26 mouse cellular contexts compared by ENCODE assay signal in the genomic region with DNA sequence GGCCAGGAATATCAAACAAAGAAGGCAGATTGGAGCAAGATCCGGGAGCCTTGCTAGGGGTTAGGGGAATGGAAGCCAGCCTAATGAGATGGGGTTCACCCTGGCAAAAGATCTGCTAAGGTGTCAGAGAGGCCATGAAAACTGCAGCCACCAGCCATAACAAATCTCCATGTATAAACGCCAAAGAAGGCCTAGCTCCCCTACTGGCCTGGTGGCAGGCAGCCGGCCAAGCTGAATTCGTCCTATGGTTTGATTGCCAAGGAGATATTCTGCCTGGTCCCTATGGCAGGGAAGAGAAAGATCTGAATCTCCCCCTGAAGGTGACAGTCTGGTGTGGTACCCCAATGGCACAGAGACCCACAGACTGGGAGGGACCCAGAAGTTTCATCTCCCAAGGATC.
A peak's percentile ranks its signal among the peaks of the same experiment; 100 is the strongest.
DNase-seq lines count a peak whose midpoint lies in the region; ATAC-seq and TF ChIP-seq lines count a peak whose summit lies in the region.
"Had no signal": no experiment of that assay in that cellular context is flagged by ENCODE, and none has a peak within 500 bp of the region (broad histone marks: within the 10 kb centered on the region; RNA-seq: fewer than 3 reads in every experiment).

No protein-coding gene starts in this region.

- H3K27ac ChIP-seq in midbrain, postnatal 0 days (ENCODE audit: low read depth, low read length): no peak overlapping the region
- H3K27ac ChIP-seq in midbrain, embryonic 10.5 days (replicated peaks): no peak overlapping the region
- H3K27ac ChIP-seq in cerebellum, adult 2 months (ENCODE audit: insufficient read depth, low read length): peak overlapping the region; percentile 51
- H3K27ac ChIP-seq: forebrain, embryonic 13.5 days; heart, adult 2 months; hindbrain, embryonic 14.5 days; limb, embryonic 10.5 days; limb, embryonic 15.5 days; liver, embryonic 13.5 days; macrophage; neural tube, embryonic 15.5 days had no signal

- no peak overlapping the region for H3K9ac ChIP-seq in midbrain, postnatal 0 days (replicated peaks; ENCODE audit: low read length, poor library complexity, severe bottlenecking)
- H3K9ac ChIP-seq: forebrain, embryonic 13.5 days; heart, embryonic 12.5 days; hindbrain, embryonic 14.5 days; limb, embryonic 15.5 days; liver, embryonic 13.5 days; neural tube, embryonic 15.5 days had no signal

- no peak for TF ChIP-seq CTCF in midbrain, postnatal 0 days (IDR thresholded peaks at IDR 0.05)
- no peak; the same call in 1 of the 2 replicates for TF ChIP-seq CTCF in cerebellum, adult 2 months (IDR thresholded peaks at IDR 0.05; ENCODE audit: borderline replicate concordance, insufficient read depth, low read depth, low read length)

- no peak for TF ChIP-seq POLR2A in cerebellum, adult 2 months (IDR thresholded peaks at IDR 0.05; ENCODE audit: borderline replicate concordance, insufficient read depth, low read length)

- WGBS in midbrain, postnatal 0 days: 71% methylated on average over 4 of the region's 4 CpGs
- 87% methylated on average over 4 of the region's 4 CpGs for WGBS in midbrain, embryonic 10.5 days
- 8% methylated on average over 4 of the region's 4 CpGs for WGBS in cerebellum, adult 2 months

- no peak overlapping the region for H3K4me2 ChIP-seq in midbrain, postnatal 0 days (ENCODE audit: low read depth, low read length, poor library complexity, severe bottlenecking)
- H3K4me2 ChIP-seq: forebrain, embryonic 13.5 days; heart, embryonic 12.5 days; hindbrain, embryonic 14.5 days; limb, embryonic 15.5 days; liver, embryonic 13.5 days; neural tube, embryonic 15.5 days had no signal

- no peaks in the 10 kb centered on the region for H3K27me3 ChIP-seq in midbrain, postnatal 0 days (ENCODE audit: insufficient read depth, low read length)
- no peaks in the 10 kb centered on the region for H3K27me3 ChIP-seq in midbrain, embryonic 10.5 days (ENCODE audit: low read depth, poor library complexity, severe bottlenecking)
- H3K27me3 ChIP-seq in cerebellum, adult 2 months (ENCODE audit: control insufficient read depth, insufficient read depth, low read length): no peaks in the 10 kb centered on the region
- H3K27me3 ChIP-seq: forebrain, embryonic 13.5 days; heart, embryonic 12.5 days; limb, embryonic 15.5 days; liver, embryonic 13.5 days; neural tube, embryonic 15.5 days had no signal

- no peaks in the 10 kb centered on the region for H3K4me1 ChIP-seq in midbrain, postnatal 0 days (ENCODE audit: insufficient read depth, low read length)
- H3K4me1 ChIP-seq in midbrain, embryonic 10.5 days: no peaks in the 10 kb centered on the region
- H3K4me1 ChIP-seq in cerebellum, adult 2 months (ENCODE audit: control insufficient read depth, insufficient read depth, low read length): peaks cover 19% of the 10 kb centered on the region
- H3K4me1 ChIP-seq: forebrain, embryonic 13.5 days; neural tube, embryonic 15.5 days had no signal

- DNase-seq in midbrain, postnatal 0 days (ENCODE audit: low spot score): peak; percentile 28
- DNase-seq in midbrain, embryonic 10.5 days (ENCODE audit: low spot score): no peak
- peak; percentile 77 to 79 for DNase-seq in cerebellum, adult 2 months
- DNase-seq in cerebellum, postnatal 14 days: peak; percentile 84 to 89
- DNase-seq in gastrocnemius, adult 8-10 months (ENCODE audit: low spot score in 2 of 2): no peak
- DNase-seq in kidney, adult 9 months: no peak
- no peak for DNase-seq in left cerebral cortex, adult 18-20 months (ENCODE audit: low spot score in 2 of 2)
- DNase-seq: adrenal gland, postnatal 25 days; gastrocnemius, postnatal 25 days; heart, adult 2 months; kidney, adult 18-20 months; liver, embryonic 13.5 days; lung, adult 18-20 months; midbrain, embryonic 14.5 days; retina, postnatal 1 day; right cerebral cortex, postnatal 14 days; thymus, postnatal 4 days had no signal

- no peak for ATAC-seq in midbrain, postnatal 0 days (ENCODE audit: low FRiP score)
- ATAC-seq: CD4-positive, CD25-positive, alpha-beta regulatory T cell, adult 4 months; forebrain, embryonic 13.5 days; lung, postnatal 0 days had no signal

- H3K36me3 ChIP-seq in midbrain, postnatal 0 days (ENCODE audit: insufficient read depth, low read length): no peaks in the 10 kb centered on the region
- H3K36me3 ChIP-seq in midbrain, embryonic 10.5 days: no peaks in the 10 kb centered on the region
- H3K36me3 ChIP-seq: heart, embryonic 12.5 days; limb, embryonic 10.5 days; limb, embryonic 15.5 days; liver, embryonic 13.5 days; neural tube, embryonic 15.5 days had no signal

- H3K9me3 ChIP-seq in midbrain, postnatal 0 days (ENCODE audit: low read length): no peaks in the 10 kb centered on the region
- no peaks in the 10 kb centered on the region for H3K9me3 ChIP-seq in midbrain, embryonic 10.5 days (replicated peaks)
- H3K9me3 ChIP-seq: forebrain, embryonic 13.5 days; limb, embryonic 10.5 days; limb, embryonic 15.5 days; liver, embryonic 13.5 days; neural tube, embryonic 15.5 days had no signal

- H3K4me3 ChIP-seq in midbrain, postnatal 0 days (ENCODE audit: low read depth, low read length): no peak overlapping the region
- H3K4me3 ChIP-seq in midbrain, embryonic 10.5 days: no peak overlapping the region
- no peak overlapping the region for H3K4me3 ChIP-seq in cerebellum, adult 2 months (replicated peaks; ENCODE audit: insufficient read depth, low read depth, low read length)
- H3K4me3 ChIP-seq: forebrain, embryonic 13.5 days; heart, adult 2 months; heart, embryonic 12.5 days; limb, embryonic 10.5 days; limb, embryonic 15.5 days; liver, embryonic 13.5 days; neural tube, embryonic 15.5 days had no signal

Comparison
In these comparisons a context has a peak if more than half of its experiments do, and no peak if none do; other contexts are left out.
1. DNase-seq: peak in midbrain, postnatal 0 days (single experiment), cerebellum, adult 2 months (2 of 2) and cerebellum, postnatal 14 days (2 of 2); none in midbrain, embryonic 10.5 days (single experiment), gastrocnemius, adult 8-10 months (0 of 2), kidney, adult 9 months (single experiment) and left cerebral cortex, adult 18-20 months (0 of 2).